Mouse (Mus musculus) right cerebral cortex, postnatal 25 days (tissue): ENCODE measurements around the gene Gnai1.

Experiments
- DNase-seq: peaks from one replicate; pipeline ENCODE4 v3.0.0; 2022

The Gnai1 gene

GRCm38 (mm10) chr5:18282095-18282494, 78.1 kb downstream of the Gnai1 start:
- DNase-seq: no peak

DNA sequence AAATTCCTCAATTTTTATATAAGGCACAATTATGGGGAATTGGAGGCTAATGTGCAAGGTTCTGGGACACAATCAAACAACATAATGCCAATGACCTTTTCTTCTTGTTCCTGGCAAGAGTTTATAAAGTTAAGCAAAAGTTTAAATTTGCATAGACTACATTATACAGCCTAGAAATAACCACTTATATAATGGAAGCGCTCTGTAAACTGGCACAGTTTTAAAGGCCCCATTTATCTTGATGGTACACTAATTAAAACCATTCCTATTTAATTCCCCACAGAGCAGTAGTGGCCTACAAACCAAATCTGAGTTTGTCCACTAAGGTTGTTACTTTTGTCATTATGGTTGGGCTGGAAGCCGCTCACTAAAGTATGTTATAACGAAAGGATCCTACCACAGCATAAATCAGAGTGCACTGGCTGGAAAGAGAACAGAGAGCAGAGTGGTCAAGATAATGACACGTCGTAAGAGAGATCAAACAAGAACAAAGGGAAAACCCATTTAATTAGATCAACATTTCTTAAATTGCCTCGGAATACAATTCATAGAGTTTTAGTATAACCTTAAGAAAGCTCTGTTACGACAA, 85.7 kb downstream of the Gnai1 start:
- DNase-seq: no peak

GRCm38 (mm10) chr5:18273291-18274284, 86.6 kb downstream of the Gnai1 start:
- DNase-seq: no peak

DNA sequence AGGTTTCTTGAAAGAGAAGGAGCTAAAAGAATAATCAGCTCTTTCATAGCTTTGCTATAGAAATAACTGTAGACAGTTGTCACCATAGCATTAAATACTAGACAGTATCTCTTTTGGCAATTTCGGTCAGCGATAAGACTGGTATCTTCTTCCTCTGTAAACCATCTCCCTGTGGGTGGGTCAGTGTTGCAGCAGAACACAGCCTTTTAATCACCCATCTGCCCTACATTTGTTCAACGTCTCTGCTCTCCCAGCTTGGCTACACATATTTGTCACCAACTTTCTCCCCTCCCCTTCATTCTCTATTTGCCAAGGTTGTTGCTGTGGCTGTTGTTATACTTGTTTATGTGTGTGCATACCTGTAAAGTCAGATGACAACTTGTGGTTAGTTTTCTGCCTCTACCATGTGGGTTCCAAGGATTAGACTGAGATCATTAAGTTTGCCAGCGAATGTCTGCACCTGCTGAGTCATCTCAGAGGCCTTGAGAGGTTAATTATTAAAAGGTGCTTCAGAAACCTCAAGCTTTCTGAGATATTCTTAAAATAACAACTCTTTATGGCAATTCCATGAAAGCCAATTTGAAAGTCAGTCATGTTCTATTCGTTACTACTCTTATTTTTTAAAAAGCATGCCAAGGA, 109.7 kb downstream of the Gnai1 start:
- DNase-seq: no peak

GRCm38 (mm10) chr5:18249132-18249531, 111.0 kb downstream of the Gnai1 start:
- no peak for DNase-seq

GRCm38 (mm10) chr5:18229396-18229795, 130.8 kb downstream of the Gnai1 start:
- DNase-seq: peak; percentile 9

GRCm38 (mm10) chr5:18228866-18229265, 131.3 kb downstream of the Gnai1 start:
- DNase-seq: peak; percentile 25

- no peak for DNase-seq
These were observed 139.3 kb downstream of the Gnai1 start for GRCm38 (mm10) chr5:18220873-18221272.

GRCm38 (mm10) chr5:18218292-18218691, 141.9 kb downstream of the Gnai1 start:
- no peak for DNase-seq

DNA sequence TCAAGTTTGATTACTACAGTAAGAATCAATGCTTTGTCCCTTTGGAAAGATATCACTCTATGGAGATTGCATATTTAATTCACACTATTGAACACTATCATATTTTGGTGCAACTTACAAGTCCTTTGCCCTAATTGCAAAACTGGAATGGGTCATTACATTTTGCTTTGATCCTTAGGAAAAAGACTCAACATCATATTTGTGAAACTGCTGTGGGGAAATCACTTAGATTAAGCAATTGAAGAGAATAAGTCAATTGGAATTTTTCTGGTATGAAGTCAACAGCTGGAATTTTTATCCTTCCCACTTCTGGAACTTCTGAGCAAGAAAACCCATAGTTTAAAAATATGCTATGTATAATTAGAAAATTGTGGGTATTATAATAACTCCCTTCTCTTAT, 142.3 kb downstream of the Gnai1 start:
- DNase-seq: no peak
